Mouse (Mus musculus) liver, embryonic 14.5 days (tissue): ENCODE measurements at regions not wholly inside any gene's neighbourhood (a gene's known extent, or its start where the extent isn't known, plus 50 kb on each side); places are given as distances from the start of the nearest gene placed in this dataset.

Experiments
- CTCF ChIP-seq: IDR thresholded peaks from 2 replicates; pipeline ENCODE4 v1.5.1; 2016; ENCODE audit warnings: antibody characterized with exemption, low read depth, control low read depth
- EP300 ChIP-seq: IDR thresholded peaks from 2 replicates; pipeline ENCODE4 v1.6.1; 2016; ENCODE audit warnings: antibody characterized with exemption, low read depth

GRCm38 (mm10) chr8:35147481-35147880 is 618.1 kb upstream of the Gm19410 start:
- TF ChIP-seq CTCF = no peak
- TF ChIP-seq EP300 = no peak
